Mouse (Mus musculus) heart, adult 2 months (tissue): Measurements from ENCODE around the gene Tek.

Experiments used
- CTCF ChIP-seq: fragments of 200-600 bp; IDR thresholded peaks from 2 replicates; pipeline ENCODE4 v1.8.1; 2022; ENCODE audit warnings: antibody characterized with exemption, mild to moderate bottlenecking, moderate library complexity
- EP300 ChIP-seq: fragments of 200-500 bp; IDR thresholded peaks from 2 replicates; pipeline ENCODE4 v1.6.1; 2011; ENCODE audit warnings: low read depth, low read length, control low read depth; ENCODE audit not compliant: insufficient read depth
- POLR2A ChIP-seq: fragments of 200-500 bp; IDR thresholded peaks from 2 replicates; pipeline ENCODE4 v1.6.1; 2011; ENCODE audit warnings: mild to moderate bottlenecking, low read depth, low read length, control low read depth; ENCODE audit not compliant: insufficient read depth

DNA sequence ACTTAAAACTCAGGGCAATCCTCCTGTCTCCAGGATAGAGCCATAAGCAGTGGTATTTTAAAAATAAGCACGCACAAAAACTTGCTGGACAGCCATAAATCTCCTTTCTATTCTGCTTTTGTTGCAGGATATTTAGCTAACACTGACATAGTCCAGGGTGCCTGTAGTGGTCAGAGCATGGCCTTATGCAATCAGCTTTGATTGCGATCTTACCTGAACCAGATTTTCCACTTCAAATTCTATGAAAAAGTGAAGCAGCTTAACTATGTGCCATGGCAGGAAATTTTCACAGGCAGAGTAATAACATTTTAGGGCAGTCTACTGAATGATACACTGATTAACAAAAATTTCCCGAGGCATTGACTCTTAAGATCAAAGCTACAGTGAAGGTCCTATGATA, 115.2 kb downstream of the Tek start:
- TF ChIP-seq CTCF (no peak), POLR2A (no peak), EP300 (no peak)
